Comparison of ENCODE assay signal across 13 mouse cellular contexts in genomic region chr1:77495030-77495789, GRCm38 (mm10). TPM values are rescaled to one million over a fixed set of nuclear protein-coding genes. Genes with fewer than 3 reads are reported as not detected.
DNase-seq lines count a peak whose midpoint lies in the region; ATAC-seq and TF ChIP-seq lines count a peak whose summit lies in the region.
"Had no signal": no experiment of that assay in that cellular context is flagged by ENCODE, and none has a peak within 500 bp of the region (broad histone marks: within the 10 kb centered on the region; RNA-seq: fewer than 3 reads in every experiment).

No protein-coding gene starts in this region.

- H3K36me3 ChIP-seq in midbrain, embryonic 11.5 days (ENCODE audit: control insufficient read depth, insufficient read depth, low read length): no peaks in the 10 kb centered on the region
- H3K36me3 ChIP-seq in midbrain, postnatal 0 days (ENCODE audit: insufficient read depth, low read length): no peaks in the 10 kb centered on the region
- peaks cover 14% of the 10 kb centered on the region for H3K36me3 ChIP-seq in forebrain, embryonic 13.5 days (ENCODE audit: poor library complexity, severe bottlenecking)
- peaks cover 17% of the 10 kb centered on the region for H3K36me3 ChIP-seq in limb, embryonic 12.5 days

- H3K9ac ChIP-seq in midbrain, embryonic 11.5 days (ENCODE audit: low read length): no peak overlapping the region; the same call in 1 of the 2 replicates
- no peak overlapping the region for H3K9ac ChIP-seq in midbrain, postnatal 0 days (replicated peaks; ENCODE audit: low read length, poor library complexity, severe bottlenecking)
- 0 out of 2 replicates have a peak overlapping the region, but pooled peaks have one; percentile 2 for H3K9ac ChIP-seq in forebrain, embryonic 13.5 days
- no peak overlapping the region for H3K9ac ChIP-seq in limb, embryonic 12.5 days (replicated peaks)
- H3K9ac ChIP-seq: embryonic facial prominence, embryonic 15.5 days had no signal

- TF ChIP-seq CTCF in midbrain, postnatal 0 days (IDR thresholded peaks at IDR 0.05): no peak

- H3K27me3 ChIP-seq in midbrain, embryonic 11.5 days (ENCODE audit: control insufficient read depth, insufficient read depth, low read length): no peaks in the 10 kb centered on the region; the same call in 1 of the 2 replicates
- H3K27me3 ChIP-seq in midbrain, postnatal 0 days (ENCODE audit: insufficient read depth, low read length): no peaks in the 10 kb centered on the region
- no peaks in the 10 kb centered on the region for H3K27me3 ChIP-seq in forebrain, embryonic 13.5 days
- no peaks in the 10 kb centered on the region for H3K27me3 ChIP-seq in limb, embryonic 12.5 days
- H3K27me3 ChIP-seq: embryonic facial prominence, embryonic 15.5 days had no signal

- peak overlapping the region; percentile 19 for H3K4me2 ChIP-seq in midbrain, embryonic 11.5 days
- H3K4me2 ChIP-seq in midbrain, postnatal 0 days (ENCODE audit: low read depth, low read length, poor library complexity, severe bottlenecking): no peak overlapping the region
- peak overlapping the region; percentile 44 for H3K4me2 ChIP-seq in forebrain, embryonic 13.5 days
- 0 out of 2 replicates have a peak overlapping the region, but pooled peaks have one; percentile 9 for H3K4me2 ChIP-seq in limb, embryonic 12.5 days
- H3K4me2 ChIP-seq: embryonic facial prominence, embryonic 15.5 days had no signal

- no peak overlapping the region for H3K4me3 ChIP-seq in midbrain, embryonic 11.5 days (ENCODE audit: low read depth, low read length)
- H3K4me3 ChIP-seq in midbrain, postnatal 0 days (ENCODE audit: low read depth, low read length): no peak overlapping the region
- peak overlapping the region; percentile 8; the same call in 1 of the 2 replicates for H3K4me3 ChIP-seq in forebrain, embryonic 13.5 days
- no peak overlapping the region for H3K4me3 ChIP-seq in limb, embryonic 12.5 days (replicated peaks)
- H3K4me3 ChIP-seq: embryonic facial prominence, embryonic 15.5 days had no signal

- peak; percentile 95 for DNase-seq in midbrain, embryonic 11.5 days (ENCODE audit: low spot score, missing footprints)
- DNase-seq in midbrain, postnatal 0 days (ENCODE audit: low spot score): no peak
- peak; percentile 59 for DNase-seq in retina, postnatal 1 day
- no peak for DNase-seq in layer of hippocampus, adult 9-10 months (ENCODE audit: low spot score)
- no peak for DNase-seq in frontal cortex, postnatal 25 days (ENCODE audit: low spot score in 2 of 2)
- DNase-seq in cerebellum, adult 18-20 months: no peak
- DNase-seq: cerebellum, adult 2 months; lung, adult 18-20 months; thymus, postnatal 14 days had no signal

- H3K4me1 ChIP-seq in midbrain, embryonic 11.5 days (ENCODE audit: control insufficient read depth, insufficient read depth, low read length): peaks cover 45% of the 10 kb centered on the region
- H3K4me1 ChIP-seq in midbrain, postnatal 0 days (ENCODE audit: insufficient read depth, low read length): peaks cover 5% of the 10 kb centered on the region; the same call in 1 of the 2 replicates
- peaks cover 85% of the 10 kb centered on the region for H3K4me1 ChIP-seq in forebrain, embryonic 13.5 days
- H3K4me1 ChIP-seq in limb, embryonic 12.5 days (replicated peaks): peaks cover 52% of the 10 kb centered on the region

- H3K9me3 ChIP-seq in midbrain, embryonic 11.5 days (ENCODE audit: control insufficient read depth, low read length): no peaks in the 10 kb centered on the region
- no peaks in the 10 kb centered on the region for H3K9me3 ChIP-seq in midbrain, postnatal 0 days (ENCODE audit: low read length)
- no peaks in the 10 kb centered on the region for H3K9me3 ChIP-seq in forebrain, embryonic 13.5 days (replicated peaks)
- no peaks in the 10 kb centered on the region for H3K9me3 ChIP-seq in limb, embryonic 12.5 days
- H3K9me3 ChIP-seq: embryonic facial prominence, embryonic 15.5 days had no signal

- peak overlapping the region; percentile 71 for H3K27ac ChIP-seq in midbrain, embryonic 11.5 days (ENCODE audit: low read depth, low read length)
- H3K27ac ChIP-seq in midbrain, postnatal 0 days (ENCODE audit: low read depth, low read length): no peak overlapping the region
- H3K27ac ChIP-seq in forebrain, embryonic 13.5 days: peak overlapping the region; percentile 68
- H3K27ac ChIP-seq in limb, embryonic 12.5 days: no peak overlapping the region
- H3K27ac ChIP-seq: embryonic facial prominence, embryonic 15.5 days had no signal

- ATAC-seq in midbrain, embryonic 11.5 days (ENCODE audit: low FRiP score): peak; percentile 62
- ATAC-seq in midbrain, postnatal 0 days (ENCODE audit: low FRiP score): no peak
- no peak for ATAC-seq in forebrain, embryonic 13.5 days
- no peak for ATAC-seq in limb, embryonic 12.5 days (ENCODE audit: insufficient number of reproducible peaks, insufficient read depth, low FRiP score, low TSS enrichment, low read depth)

- WGBS in midbrain, embryonic 11.5 days: 9% methylated on average over 10 of the region's 10 CpGs
- WGBS in midbrain, postnatal 0 days: 33% methylated on average over 10 of the region's 10 CpGs
- 6% methylated on average over 10 of the region's 10 CpGs for WGBS in forebrain, embryonic 13.5 days
- 23% methylated on average over 10 of the region's 10 CpGs for WGBS in limb, embryonic 12.5 days

RNA-seq across cellular contexts. Expression of gene Epha4, which starts 19.7 kb away (rescaled TPM):
- 19.4 and 24.4 TPM in 2 replicates for polyA plus RNA-seq in midbrain, embryonic 11.5 days (2014; fragmentation: Nextera tagmentation; extraction: Ambion mirVana)
- 66.6 and 68.8 TPM in 2 replicates for total RNA-seq in midbrain, postnatal 0 days (2014; rRNA removed)
- polyA plus RNA-seq in midbrain, postnatal 0 days (2015; fragmentation: Nextera tagmentation; extraction: Ambion mirVana): 23.3 and 26.6 TPM in 2 replicates
- polyA plus RNA-seq in forebrain, embryonic 13.5 days (2015; fragmentation: Nextera tagmentation; extraction: Ambion mirVana): 80.7 and 83.6 TPM in 2 replicates
- 57.7 and 58.5 TPM in 2 replicates for polyA plus RNA-seq in limb, embryonic 12.5 days (2016; fragmentation: Nextera tagmentation; extraction: Ambion mirVana)
- total RNA-seq: MEL had no signal

Comparison
In these comparisons a context has a peak if more than half of its experiments do, and no peak if none do; other contexts are left out.
1. DNase-seq: peak in midbrain, embryonic 11.5 days (single experiment) and retina, postnatal 1 day (single experiment); none in midbrain, postnatal 0 days (single experiment), layer of hippocampus, adult 9-10 months (single experiment), frontal cortex, postnatal 25 days (0 of 2) and cerebellum, adult 18-20 months (0 of 2).
2. H3K27ac ChIP-seq: peak in midbrain, embryonic 11.5 days (single experiment) and forebrain, embryonic 13.5 days (single experiment); none in midbrain, postnatal 0 days (single experiment) and limb, embryonic 12.5 days (single experiment).